Mouse (Mus musculus): ENCODE data around the gene Zfp866.

Zfp866 gene

DNA sequence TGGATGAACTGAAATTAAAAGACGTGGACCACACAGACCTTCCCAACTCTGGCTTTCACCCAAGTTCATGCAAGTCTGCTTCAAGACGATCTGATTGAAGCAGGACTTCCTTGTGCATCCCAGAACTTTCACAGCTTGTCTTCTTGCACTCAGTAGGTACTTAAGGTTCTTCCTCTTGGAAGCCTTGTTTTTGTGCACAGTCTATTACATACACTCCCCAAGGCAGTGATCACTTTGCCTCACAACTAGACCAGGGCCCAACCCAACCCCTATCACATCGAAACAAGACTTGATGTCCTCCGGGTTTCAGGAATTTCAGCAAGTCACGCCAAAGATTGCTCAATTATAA, 73.8 kb downstream of the Zfp866 start:
- DNase-seq (ENCODE audit: low read depth, low spot score) = no peak

DNA sequence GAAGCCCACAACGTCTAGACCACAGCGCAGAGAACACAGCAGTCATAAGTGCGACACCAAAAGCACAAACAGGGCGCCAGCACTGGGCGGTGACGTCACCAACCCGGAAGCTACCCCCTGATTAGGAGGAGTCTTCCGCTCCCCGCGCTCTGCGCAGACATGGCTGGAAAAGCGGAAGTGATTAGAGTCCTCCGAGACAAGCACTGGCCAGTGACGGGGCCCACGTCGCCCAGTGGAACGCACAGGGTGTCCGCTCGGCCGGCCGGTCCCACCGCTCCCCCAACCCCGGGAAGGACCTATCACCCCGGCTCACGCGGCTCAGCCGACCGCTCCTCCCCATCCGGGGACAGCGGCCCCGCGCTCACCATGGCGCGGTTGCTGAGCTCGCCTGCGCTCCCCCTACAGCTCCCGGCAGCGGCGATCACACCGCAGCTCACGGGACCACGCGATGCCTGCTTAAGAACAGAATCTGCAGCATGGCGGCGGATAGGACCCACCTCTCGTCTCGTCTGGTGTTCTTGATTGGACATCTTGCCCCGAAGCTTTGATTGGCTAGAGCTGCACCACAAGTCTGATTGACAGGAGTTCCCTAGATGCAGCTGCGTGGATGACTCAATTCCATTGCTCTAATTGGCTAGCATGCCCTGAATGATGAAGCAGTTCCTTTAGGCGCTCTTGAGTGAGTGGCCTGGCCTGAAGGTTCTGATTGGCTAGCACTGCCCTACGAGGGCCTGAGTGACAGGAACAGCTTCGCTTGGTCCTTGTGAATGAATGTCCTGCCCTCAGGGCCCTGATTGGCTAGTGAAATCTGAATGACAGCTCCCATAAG, 74.4 kb downstream of the Zfp866 start:
- DNase-seq (ENCODE audit: low read depth, low spot score) = peak; percentile 94

DNA sequence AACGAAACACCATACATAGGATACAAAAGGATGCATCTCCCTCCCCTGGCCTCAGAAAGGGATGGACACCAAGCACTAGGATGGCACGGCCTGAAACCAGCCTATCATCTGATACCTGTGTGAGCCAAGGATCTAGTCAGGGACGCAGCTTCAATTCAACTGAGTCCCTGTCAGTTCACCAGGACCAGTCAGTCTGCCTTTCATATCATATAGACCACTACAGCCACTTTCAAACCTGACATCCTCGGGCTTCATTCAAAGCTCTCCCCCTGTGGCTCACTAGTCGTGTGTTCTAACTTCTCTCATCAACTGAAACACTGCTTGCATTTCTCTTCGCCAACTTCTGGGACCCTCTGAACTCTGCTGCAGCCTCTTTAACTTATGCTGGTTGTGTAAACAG, 75.6 kb downstream of the Zfp866 start:
- DNase-seq (ENCODE audit: low read depth, low spot score) = no peak

DNA sequence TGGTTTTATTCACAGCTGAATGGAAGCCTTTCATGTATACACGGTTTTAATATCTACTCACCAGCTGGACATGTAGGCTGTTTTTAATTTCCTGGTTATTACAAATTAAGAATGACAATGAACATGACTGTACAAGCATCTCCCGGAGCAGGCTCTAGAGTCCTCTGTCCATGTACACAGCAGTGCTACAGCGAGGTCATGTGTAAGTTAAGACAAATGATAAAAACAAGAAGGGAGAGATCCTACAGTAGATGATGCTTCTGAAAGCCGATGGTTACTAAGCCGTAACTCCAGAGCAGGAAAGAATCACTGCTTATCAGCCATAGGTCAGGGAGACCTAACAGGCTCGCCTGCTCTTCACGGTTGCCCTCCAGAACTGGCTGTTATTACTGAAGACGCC, 77.5 kb downstream of the Zfp866 start:
- DNase-seq (ENCODE audit: low read depth, low spot score) = no peak

Data from ZHBTc4 (cell line).